Mouse (Mus musculus): Measurements from ENCODE around the gene P2rx3. TPM values are rescaled to one million over a fixed set of nuclear protein-coding genes. Genes with fewer than 3 reads are reported as not detected.

The P2rx3 gene
- polyA plus RNA-seq, 1 experiment = 2.4 TPM

DNA sequence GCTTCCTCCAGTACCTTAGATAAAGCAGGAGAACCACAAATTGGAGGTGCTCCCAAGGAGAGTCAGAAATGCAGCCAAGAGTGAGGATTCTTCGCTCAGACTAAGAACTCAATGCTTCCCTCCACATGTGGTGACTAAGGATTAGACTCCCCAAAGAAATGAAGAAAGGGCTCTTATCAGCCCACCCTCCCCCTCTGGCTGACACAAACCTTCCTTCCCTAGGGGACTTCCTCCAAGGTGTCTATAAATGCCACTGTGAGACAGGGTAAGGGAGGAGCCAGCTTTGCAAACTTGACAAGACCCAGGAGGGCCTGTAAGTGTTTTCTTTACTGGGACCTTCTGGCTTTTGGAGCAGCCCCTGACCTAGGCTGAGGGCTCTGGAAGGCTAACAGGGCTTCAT is 57.1 kb downstream of the P2rx3 start, which contains the start of gene Prg2:
Gene Prg2, plus strand, starts transcription at position 274 of the 400 bp plus-strand sequence.
- no peak for DNase-seq (ENCODE audit: low read depth)

DNA sequence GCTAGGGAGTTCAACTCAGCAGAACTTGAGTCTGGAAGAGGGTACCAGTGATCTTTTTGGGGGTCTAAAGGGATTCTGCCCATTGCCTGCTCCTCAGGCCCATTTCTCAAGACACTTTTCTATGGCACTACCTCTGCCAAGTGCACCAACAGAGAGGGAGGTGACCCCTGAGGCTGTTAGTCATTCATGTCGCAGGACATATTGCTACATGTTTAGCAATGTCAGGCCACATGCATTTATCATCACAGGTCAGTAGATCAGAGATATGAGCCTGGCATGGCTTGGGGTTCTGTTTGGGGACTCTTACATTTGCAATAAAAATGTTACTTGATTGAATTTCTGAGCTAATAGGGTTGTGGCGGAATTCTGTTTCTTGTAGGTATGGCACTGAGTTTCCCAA is 61.7 kb downstream of the P2rx3 start:
- DNase-seq (ENCODE audit: low read depth) = peak; percentile 14

DNA sequence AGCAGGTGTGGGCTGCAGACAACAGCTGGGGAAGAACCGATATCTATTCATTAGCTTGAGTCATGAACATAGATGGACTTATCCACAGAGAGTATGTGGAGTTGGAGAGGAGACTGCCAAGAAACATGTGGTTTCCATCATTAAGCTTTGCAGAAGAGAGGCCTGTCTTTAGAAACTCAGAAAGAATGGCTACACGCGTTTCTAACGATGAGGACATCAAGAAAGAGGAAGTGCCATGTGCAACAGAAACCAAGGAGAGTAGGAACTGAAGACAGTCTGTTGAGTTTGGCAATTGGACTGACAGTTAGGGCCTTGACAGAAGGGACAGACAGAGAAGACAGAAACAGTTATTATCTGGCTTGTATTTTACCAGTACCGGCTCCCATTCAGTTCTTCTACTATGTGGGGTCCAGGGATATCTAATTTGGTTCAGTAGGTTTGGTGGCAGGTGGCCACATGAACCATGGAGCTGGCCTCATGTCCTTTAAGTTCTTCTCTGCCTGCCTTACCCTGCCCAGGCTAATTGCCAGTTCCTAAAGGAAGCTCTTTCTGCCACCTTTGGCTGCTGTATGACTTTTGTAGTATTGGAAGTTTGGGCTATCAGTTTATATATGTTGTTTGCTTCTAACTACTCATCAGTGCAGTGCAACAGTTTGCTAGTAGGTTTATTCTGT is 69.8 kb downstream of the P2rx3 start:
- DNase-seq (ENCODE audit: low read depth) = no peak

DNA sequence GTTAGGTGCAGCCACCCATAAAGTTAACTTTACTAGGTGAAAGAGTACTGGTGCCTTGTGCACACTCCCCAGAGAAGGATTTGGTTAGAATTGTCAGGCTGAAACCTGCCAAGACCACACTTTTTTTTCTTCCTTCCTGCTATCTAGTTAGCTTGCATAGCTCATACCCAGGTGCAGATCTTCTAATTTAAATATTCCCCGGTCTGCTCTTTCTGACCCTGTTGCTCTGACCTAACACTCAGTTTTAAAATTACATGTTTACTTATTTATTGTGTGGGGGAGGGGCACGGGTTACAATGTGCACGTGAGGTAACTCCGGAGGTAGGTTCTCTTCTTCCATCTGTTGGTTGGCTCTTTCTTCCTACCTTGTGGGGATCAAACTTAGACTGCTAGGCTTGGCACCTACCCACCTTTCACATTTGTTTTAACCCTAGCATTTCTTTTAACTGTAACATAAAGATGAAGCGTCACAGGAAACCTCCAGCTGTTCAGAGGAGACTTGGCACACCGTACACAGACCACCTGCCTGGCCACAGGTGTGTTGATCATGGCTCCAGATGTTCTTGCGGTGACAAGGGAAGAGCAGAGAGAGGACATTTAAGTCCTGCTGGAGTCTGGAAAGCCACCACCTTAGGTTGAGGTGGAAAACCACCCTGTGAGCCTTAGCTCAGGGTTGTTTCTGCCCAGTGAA is 73.0 kb downstream of the P2rx3 start:
- DNase-seq (ENCODE audit: low read depth) = no peak

DNA sequence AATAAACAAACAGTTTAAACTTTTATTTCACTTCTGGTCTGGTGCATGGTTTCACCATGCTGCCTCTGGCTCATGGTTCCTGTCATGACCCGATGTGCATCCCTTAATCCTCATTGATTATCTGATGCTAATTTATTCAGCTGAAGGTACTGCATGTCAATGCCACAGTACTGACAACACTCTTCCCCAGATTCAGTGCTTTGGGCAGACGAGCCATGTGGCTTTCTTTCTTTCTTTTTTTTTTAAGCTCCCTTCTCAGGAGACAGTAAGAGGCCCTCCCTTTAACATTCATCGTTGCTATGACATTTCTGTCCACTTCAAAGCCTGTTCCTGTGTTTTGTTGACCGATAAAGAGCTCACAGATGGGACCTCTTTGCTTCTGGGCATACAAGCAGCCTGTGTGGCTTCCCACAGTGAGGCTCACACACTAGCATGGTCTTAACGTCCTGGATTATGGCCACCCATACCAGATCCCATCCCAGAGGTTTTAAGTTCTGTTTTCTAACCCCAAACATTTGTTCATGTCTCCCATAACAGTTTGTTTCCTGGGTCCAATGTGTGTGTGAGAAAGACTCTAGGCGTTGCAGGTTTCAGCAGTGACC is 74.3 kb downstream of the P2rx3 start:
- DNase-seq (ENCODE audit: low read depth) = no peak

DNA sequence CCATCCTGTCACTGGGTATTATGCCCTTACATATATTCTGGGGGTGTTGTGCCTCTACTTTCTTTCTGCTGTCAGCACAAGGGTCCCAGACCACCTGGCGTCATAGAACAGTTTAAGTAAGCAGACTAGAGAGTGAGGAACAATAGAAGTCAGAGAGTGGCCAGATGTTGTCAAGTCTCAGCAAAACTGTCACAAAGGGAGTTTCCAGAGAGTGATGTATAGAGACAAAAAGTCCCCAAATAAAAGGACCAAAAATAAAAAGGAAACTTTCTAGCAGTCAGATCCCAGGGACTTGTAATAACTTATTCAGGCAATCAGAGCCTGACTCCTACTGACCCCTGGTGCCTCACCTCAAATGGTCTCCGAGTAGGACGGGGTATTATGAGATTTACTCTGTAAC is 75.4 kb downstream of the P2rx3 start:
- DNase-seq (ENCODE audit: low read depth) = no peak

DNA sequence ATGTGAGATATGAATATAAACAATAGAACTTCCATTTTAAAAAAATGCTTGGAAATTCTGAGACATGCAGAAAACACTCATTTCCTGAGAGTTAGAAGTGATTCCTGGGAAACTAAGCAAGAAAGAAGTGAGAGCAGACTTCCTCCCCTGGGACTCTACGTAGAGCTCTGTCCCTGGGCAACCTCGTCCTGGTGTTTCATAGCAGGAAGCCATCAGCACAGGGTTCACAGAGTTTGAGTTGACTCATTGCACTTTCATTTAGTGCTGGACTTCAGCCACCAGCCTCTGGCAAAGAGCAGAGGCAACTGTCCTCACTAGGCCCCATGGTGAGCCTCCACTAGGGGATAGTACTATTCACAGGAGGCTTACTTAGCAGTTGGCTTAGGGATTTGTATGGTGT is 76.0 kb downstream of the P2rx3 start:
- no peak for DNase-seq (ENCODE audit: low read depth)

DNA sequence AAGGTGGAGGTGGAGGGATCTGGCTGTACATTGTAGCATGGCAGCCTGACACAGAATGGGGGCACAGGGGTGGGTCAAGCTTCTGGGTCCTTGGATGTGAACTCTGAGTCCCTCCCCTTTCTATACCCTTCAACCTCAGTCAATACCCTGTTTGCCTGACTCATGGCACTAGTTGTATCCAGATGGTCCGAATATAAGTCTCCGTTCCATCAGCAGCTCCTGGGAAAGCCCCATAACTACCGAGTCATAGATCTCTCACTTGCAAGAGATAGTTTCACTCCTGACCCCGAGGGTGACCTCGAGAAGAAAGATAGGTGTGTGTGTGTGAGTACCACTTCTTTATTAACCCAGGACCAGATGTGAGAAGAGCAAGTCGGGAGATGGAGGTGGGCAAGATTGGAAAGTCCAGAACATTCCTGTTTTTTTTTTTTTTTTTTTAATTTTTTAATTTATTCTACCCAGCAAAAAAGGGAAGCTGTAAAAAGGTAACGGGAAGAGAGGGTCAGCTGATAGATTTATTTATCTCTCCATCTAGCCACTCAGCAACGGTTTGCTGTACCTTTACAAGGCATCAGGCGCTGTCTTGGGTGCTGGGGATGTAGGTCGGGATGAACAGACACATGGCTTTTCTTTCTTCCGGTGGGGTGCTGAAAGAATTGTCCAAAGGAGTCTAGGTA is 78.5 kb downstream of the P2rx3 start:
- DNase-seq (ENCODE audit: low read depth) = no peak

DNA sequence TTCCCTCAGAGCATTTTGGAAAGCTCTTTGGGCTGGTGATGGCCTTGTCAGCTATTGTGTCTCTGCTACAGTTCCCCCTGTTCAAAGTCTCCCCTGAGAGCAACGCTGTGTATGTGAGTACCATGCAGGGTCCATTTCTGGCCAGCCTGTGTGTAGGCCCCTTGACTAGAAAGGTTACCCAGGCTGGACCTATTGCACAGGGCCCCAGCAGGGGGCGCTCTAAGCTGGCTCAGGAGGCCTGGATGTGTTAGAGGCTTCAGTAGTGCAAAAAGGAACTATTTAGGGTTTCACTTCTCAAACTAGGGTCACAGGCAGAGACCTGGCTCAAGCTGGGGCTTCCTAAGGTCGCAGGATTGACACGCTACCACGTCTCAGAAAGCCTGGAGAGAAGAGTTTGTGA is 81.0 kb downstream of the P2rx3 start:
- DNase-seq (ENCODE audit: low read depth) = no peak

DNA sequence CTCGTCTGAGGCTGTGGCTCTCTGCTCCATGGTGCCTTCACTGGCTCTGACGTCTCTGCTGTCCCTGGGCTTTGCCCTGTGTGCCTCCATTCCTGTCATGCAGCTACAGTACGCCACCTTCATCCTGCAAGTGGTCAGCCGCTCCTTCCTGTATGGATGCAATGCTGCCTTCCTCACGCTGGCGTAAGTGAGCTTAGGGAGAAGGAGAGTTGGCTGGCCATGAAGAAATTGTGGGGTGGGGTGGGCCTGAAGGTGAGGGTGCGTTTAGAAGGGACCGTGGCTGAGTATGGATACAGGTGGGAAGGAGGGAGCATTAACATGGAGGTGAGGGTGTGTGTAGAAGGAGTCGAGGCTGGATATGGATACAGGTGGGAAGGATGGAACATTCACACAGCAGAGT is 81.8 kb downstream of the P2rx3 start:
- no peak for DNase-seq (ENCODE audit: low read depth)

DNA sequence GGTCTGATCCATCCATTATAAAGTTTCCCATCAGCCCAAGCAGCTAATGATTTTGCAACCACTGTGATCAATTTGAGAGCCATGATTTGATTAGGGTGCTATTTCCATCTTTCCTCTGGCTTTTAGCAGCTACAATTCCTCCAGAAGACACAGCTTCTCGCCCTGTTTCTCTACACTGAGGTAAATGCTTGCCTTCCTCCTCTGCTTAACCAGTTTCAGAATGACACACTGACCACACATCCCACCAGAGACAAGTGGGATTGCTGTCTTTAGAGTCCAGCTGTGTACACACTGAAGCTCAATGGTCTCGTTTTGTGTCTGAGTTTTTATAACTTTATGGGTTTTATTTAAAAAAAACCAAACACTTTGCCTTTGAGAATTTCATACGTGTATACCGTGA is 84.6 kb downstream of the P2rx3 start:
- no peak for DNase-seq (ENCODE audit: low read depth)

DNA sequence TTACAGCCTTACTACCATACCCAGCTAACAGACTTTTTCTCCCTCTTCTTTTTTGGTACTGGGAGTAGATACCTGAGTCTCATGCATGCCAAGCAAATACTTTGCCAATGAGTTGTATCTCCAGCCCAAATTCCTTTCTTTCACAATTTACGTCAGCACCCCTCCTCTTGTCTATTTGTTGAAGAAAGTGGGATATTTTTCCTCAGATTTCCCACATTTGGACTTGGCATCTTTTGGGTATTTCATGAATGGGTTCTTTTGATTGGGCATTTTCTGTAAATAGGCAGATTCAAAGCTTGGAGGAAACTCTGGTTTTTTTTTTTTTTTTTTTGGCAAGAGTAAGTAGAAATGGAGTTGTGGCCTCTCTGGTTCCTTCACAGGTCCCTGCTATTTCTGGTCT is 85.0 kb downstream of the P2rx3 start:
- no peak for DNase-seq (ENCODE audit: low read depth)

DNA sequence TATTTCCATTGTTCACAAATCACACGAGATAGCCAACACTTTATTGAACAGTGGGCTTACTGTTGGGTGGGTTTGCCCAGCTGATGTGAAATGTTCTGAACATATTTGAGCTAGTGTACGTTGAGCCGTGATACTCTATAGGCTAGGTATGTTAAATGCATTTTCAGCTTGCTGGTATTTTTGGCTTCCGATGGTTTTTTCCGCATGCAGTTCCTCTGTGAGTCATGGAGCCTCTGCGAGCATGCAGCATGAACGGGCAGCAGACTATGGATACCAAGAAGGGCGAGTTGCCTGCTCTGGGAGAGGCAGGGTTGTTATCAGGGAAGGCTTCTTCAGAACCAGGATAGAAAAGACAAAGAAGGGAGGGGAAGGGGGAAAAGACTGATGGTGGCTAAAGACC is 86.2 kb downstream of the P2rx3 start:
- DNase-seq (ENCODE audit: low read depth) = no peak

DNA sequence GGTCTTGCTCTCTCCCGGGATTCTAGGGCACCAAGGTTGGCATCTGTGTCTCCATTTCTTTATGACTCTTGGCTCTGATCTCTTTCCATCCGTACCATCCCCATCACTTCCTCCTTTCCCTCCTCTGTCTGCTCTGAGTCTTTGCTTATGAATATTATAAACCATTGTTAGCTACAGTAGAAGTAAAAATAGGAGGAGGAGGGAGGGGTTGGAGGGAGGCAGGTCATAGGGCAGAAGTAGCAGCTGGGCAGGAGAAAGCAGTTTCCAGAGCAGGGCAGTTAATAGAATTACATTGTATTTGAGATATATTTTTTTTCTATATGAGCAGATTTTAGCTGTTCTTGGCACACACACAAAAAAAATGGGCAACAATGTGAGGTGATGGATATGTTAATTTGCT is 88.5 kb downstream of the P2rx3 start:
- no peak for DNase-seq (ENCODE audit: low read depth)

Other genes starting within 250 kb of the P2rx3 start
- gene Ube2l6, start 238.6 kb downstream of the P2rx3 start, polyA plus RNA-seq (2012; rRNA removed) = 24.8 and 26.9 TPM in 2 replicates
- gene Smtnl1, start 214.8 kb downstream of the P2rx3 start, polyA plus RNA-seq (2012; rRNA removed) = not detected in 2 replicates
- 30.8 and 47.1 TPM in 2 replicates for gene Timm10, start 210.5 kb downstream of the P2rx3 start, polyA plus RNA-seq (2012; rRNA removed)
- 16.9 and 21.9 TPM in 2 replicates for gene Slc43a1, start 198.6 kb downstream of the P2rx3 start, polyA plus RNA-seq (2012; rRNA removed)
- gene Rtn4rl2, start 150.8 kb downstream of the P2rx3 start, polyA plus RNA-seq (2012; rRNA removed) = 7.6 and 8.4 TPM in 2 replicates
- 88.9 and 136 TPM in 2 replicates for gene Slc43a3, start 100.9 kb downstream of the P2rx3 start, polyA plus RNA-seq (2012; rRNA removed)
- 0.23 TPM in 1 of 2 replicates, not detected in the other for gene Prg2, start 57.0 kb downstream of the P2rx3 start, polyA plus RNA-seq (2012; rRNA removed)
- not detected in 2 replicates for gene Prg3, start 49.2 kb downstream of the P2rx3 start, polyA plus RNA-seq (2012; rRNA removed)
- 97.4 and 106 TPM in 2 replicates for gene Ssrp1, start 228 bp downstream of the P2rx3 start, polyA plus RNA-seq (2012; rRNA removed)
- gene Tnks1bp1, start 10.6 kb upstream of the P2rx3 start, polyA plus RNA-seq (2012; rRNA removed) = 91.0 and 121 TPM in 2 replicates
- 19.2 and 21.7 TPM in 2 replicates for gene Aplnr, start 98.8 kb upstream of the P2rx3 start, polyA plus RNA-seq (2012; rRNA removed)
- gene Lrrc55, start 159.7 kb upstream of the P2rx3 start, polyA plus RNA-seq (2012; rRNA removed) = 0.20 and 0.38 TPM in 2 replicates

Measured in gonadal fat pad, adult 2 months (tissue).